Mouse (Mus musculus): ENCODE results near the gene Fhdc1.

The Fhdc1 gene

DNA sequence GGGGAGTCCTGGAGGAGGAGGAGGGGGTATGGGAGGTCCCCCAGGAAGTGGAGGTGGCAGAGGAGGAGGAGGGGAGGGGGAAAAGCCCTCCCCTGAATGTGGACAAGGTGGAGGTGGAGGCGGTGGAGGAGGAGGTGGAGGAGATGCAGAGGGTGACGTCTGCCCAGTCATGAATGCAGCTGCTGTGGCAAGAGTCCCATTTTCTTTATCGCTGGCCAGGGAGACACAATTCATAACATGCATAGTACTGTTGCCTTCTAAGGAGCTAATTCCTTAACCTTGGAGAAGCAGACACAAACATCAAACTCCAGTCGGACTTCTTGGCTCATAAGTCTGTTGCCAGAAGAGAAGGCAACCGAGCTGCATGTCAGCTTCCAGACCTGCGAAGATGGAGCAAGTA lies 5.8 kb downstream of the Fhdc1 start:
- no peak for DNase-seq (ENCODE audit: low spot score)

GRCm38 (mm10) chr3:84472955-84473354 lies 7.3 kb downstream of the Fhdc1 start:
- DNase-seq (ENCODE audit: low spot score), result no peak

GRCm38 (mm10) chr3:84472527-84472926 lies 7.7 kb downstream of the Fhdc1 start:
- DNase-seq (ENCODE audit: low spot score), result no peak

DNA sequence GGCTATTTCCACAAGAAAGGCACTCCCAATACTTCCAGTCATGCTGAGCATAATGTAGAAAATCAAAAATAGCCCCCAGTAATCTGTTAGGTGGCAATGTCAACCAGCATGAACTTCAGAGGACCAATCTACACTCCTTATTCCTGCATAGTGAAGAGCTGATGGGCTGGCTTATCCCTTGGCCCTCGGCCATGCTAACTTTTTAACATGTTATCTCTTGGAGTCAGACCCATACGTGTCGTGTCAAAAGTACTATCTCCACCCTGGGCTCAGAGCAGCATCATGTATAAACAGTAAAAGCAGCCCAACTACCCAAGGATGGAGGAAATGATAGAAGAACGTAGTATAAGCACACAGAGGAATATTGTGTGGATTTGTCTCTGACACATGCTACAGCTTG lies 9.1 kb downstream of the Fhdc1 start:
- no peak for DNase-seq (ENCODE audit: low spot score)

GRCm38 (mm10) chr3:84468111-84468453 lies 12.1 kb downstream of the Fhdc1 start:
- no peak for DNase-seq (ENCODE audit: low spot score)

GRCm38 (mm10) chr3:84467419-84468110 lies 12.7 kb downstream of the Fhdc1 start:
- no peak for DNase-seq (ENCODE audit: low spot score)

GRCm38 (mm10) chr3:84465822-84466500 lies 14.3 kb downstream of the Fhdc1 start:
- DNase-seq (ENCODE audit: low spot score), result no peak

GRCm38 (mm10) chr3:84461687-84462086 lies 18.5 kb downstream of the Fhdc1 start:
- no peak for DNase-seq (ENCODE audit: low spot score)

GRCm38 (mm10) chr3:84460952-84461351 lies 19.3 kb downstream of the Fhdc1 start:
- no peak for DNase-seq (ENCODE audit: low spot score)

DNA sequence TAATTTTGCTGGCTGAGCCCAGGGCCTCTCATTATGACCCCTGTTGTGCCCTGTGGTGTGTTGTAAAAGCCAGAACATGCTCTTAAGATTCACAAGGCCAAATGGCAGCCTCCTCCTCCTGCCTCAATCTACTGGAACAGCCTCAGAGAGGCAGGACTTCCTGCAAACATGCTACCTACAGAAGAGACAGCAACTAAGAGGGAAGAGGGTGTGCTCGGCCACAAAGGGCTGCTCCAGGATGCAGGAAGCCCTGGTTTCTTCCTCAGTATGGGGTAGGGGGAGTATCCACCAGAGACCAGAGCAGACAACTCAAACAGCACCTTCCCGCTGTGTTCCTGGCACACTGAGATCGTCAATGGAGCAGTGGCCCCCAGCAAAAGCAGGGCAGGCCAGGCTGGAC lies 19.7 kb downstream of the Fhdc1 start:
- DNase-seq (ENCODE audit: low spot score), result no peak

- no peak for DNase-seq (ENCODE audit: low spot score)
These were observed 24.4 kb downstream of the Fhdc1 start for GRCm38 (mm10) chr3:84455733-84456417.

- DNase-seq (ENCODE audit: low spot score), result no peak
These were observed 29.6 kb downstream of the Fhdc1 start for GRCm38 (mm10) chr3:84450651-84451050.

GRCm38 (mm10) chr3:84449015-84449414 lies 31.2 kb downstream of the Fhdc1 start:
- DNase-seq (ENCODE audit: low spot score), result no peak

DNA sequence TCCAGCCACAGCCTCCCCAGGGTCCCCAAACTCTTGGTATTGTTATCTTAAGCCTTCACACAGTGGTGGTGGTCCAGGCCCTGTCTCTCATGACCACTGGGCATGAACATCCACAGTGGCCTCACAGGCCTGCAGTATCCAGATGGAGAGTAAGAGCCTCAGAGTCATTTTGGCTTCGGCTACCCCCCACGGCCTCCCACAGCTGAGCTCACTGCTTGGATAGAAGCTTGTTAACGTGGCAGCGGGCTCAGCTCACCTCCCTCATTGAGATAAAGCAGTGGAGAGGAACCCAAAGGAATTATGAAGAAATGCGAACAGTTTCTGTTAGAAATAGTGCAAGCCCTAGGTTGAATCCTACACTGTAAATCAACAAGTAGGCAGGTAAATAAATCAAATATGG lies 32.4 kb downstream of the Fhdc1 start:
- DNase-seq (ENCODE audit: low spot score), result no peak

DNA sequence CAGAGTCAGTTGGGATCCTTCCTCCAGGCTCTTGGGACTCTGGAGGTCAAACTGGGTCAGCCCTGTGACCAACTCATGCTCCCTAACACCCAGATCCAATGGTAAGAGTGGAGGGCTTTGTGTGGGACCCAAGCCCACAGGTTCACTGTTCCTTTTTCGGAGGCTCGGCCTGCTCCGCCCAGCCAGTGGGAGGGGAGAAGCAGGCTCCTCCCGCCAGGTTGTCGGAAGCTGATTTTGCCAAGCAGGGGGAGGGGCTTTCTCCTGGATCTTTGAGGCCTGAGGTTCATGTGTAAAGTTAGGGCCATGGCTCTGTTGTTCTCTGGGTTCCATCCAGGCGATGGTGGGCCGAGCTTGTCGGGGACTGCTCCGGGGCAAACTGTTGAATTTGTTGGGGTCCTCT lies 34.4 kb downstream of the Fhdc1 start:
- DNase-seq (ENCODE audit: low spot score), result no peak

- no peak for DNase-seq (ENCODE audit: low spot score)
These were observed 37.3 kb downstream of the Fhdc1 start for GRCm38 (mm10) chr3:84442890-84443289.

DNA sequence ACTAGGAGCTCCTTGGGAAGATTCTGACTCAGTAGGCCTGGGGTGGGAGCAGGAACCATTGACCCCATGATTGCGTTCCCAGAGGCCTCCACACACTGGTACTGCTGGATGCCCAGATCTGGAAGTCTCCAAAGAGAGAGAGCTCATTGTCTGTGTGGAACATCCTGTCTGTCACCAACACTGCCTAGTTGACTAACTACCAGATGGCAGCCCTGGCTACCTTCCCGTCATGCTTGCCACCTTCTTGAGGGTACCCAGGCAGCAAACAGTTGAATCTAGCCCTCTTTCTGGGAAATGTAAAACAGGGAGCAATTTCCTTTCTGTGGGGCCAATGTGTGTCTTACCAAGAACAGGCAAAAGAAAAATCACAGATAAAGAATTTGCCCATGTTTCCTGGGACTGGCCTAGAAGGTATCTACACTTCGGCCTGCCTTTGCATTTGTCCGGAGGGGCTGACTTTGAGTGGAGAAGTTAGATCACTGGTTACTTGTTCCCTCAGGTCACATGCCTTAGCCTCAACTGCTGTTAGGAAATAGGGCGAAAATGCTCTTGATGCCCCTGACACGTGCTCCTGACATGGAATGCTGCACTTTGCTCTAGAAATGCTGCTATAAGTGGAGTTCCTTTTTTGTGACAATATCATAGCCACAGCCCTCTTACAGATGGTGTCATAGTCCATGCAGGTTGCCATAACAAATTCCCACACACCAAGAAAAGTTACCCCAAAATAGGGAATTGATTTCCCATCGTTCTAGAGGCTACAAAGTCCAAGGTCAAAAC lies 40.6 kb downstream of the Fhdc1 start:
- DNase-seq (ENCODE audit: low spot score), result no peak

DNA sequence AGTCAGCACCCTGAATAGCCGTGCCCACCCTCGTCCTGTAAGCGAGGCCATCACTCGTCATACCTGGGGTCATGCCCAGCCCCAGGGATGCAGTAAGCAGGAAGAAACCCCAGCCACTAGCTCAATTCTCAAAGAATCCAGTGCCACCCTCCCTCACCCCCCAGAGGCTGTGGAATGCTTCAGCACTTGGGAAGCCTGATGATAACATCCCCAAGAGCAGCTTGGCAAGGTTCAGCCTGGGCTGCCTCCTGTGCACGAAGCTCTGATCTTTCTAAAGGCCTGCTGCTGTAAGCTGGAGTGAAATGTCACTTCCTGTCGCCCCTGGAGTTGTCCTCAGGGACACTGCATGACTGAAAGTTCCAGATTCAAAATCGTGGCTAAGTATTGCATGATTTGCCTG lies 41.4 kb downstream of the Fhdc1 start:
- DNase-seq (ENCODE audit: low spot score), result no peak

- DNase-seq (ENCODE audit: low spot score), result peak; percentile 45
These were observed 42.1 kb downstream of the Fhdc1 start for GRCm38 (mm10) chr3:84438118-84438517.

DNA sequence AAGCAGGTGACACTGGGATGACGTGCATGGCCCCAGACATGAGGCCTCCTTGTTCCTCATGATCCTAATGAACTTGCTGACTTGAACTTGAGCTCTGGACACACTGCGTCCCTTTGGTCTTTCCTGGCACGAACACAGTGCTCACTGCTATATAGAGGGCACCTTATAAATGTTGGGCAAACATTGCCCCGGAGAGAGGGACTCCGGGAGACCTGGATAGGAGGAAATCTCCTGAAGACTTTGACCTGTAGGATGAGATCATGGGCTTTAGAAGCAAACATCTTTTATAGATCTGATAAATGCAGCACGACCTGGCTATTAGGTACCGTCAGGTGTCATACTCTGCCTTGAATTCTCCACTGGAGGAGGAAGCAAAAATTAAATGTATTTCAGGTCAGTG lies 43.3 kb downstream of the Fhdc1 start:
- no peak for DNase-seq (ENCODE audit: low spot score)

DNA sequence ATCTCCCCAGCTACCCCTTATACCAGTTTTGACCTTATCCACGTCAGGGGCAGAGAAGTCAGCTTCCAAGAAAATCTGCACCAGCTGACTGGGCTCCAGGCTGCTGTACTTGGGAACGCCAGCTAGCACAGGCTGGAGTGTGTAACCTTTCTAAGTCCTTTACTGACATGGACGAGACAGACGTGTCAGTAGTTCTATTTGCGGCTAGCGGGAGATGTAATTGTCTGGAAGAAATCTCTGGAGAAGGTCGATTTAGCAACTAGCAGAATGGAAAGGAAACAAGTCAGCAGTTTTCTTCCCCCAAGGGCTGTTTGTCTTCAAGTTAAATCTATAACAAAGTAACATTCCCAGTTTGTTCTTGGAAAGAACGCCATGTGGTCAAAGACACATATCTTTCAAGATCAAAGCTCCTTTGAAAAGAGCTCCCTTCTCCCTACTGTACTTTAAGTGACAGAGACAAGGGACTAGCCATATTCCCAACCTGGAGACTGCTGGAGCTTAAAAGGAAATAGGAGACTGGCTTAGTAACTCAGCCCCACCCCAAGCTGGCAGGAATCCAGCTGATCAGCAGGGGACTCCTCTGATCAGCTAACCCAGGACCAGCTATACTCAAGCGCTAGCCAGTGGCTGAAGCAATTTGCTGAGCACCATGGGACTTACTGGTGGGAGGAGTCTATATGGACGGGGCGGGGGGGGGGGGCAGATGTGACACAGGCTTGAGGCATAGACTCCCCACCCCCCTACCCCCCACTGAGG lies 44.8 kb downstream of the Fhdc1 start:
- DNase-seq (ENCODE audit: low spot score), result no peak
